In the genomic region with DNA sequence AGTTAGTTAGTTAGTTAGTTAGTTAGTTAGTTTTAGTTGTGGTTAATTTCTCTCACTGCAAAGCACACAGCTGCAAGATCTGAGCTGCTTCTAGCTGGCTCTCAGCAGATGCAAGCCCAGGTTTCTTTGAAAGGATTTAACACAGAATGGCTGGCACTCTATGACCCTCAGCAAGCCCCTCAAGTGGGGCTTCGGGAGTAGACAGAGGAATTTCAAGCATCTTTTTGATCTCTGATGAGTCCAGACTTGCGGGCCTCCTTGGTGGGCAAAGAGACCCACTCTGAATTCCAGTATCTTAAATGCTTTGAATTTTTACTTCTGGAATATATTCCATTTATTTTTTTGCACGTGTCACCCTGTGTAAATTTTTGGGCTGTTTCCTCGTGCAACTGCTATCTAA, we compare ENCODE assay signal across 29 mouse cellular contexts. TPM values are rescaled to one million over a fixed set of nuclear protein-coding genes. Genes with fewer than 3 reads are reported as not detected.
DNase-seq lines count a peak whose midpoint lies in the region; ATAC-seq lines count a peak whose summit lies in the region.
"Had no signal": no experiment of that assay in that cellular context is flagged by ENCODE, and none has a peak within 500 bp of the region (broad histone marks: within the 10 kb centered on the region; RNA-seq: fewer than 3 reads in every experiment).

No protein-coding gene starts in this region.

- no peak overlapping the region for H3K4me3 ChIP-seq in forebrain, embryonic 12.5 days (replicated peaks)
- no peak overlapping the region for H3K4me3 ChIP-seq in forebrain, embryonic 14.5 days (ENCODE audit: low read depth, low read length)
- no peak overlapping the region for H3K4me3 ChIP-seq in lung, embryonic 16.5 days (ENCODE audit: low read length)
- H3K4me3 ChIP-seq in embryonic facial prominence, embryonic 14.5 days (ENCODE audit: low read depth, low read length) = no peak overlapping the region
- no peak overlapping the region for H3K4me3 ChIP-seq in hindbrain, embryonic 14.5 days (replicated peaks; ENCODE audit: low read length)
- H3K4me3 ChIP-seq: hindbrain, embryonic 13.5 days; neural tube, embryonic 15.5 days had no signal

- WGBS in forebrain, embryonic 12.5 days = 38% methylated on average over 4 of the region's 4 CpGs
- whole genome bisulfite sequencing in forebrain, embryonic 14.5 days = 44% methylated on average over 4 of the region's 4 CpGs
- 20% methylated on average over 4 of the region's 4 CpGs for WGBS in lung, embryonic 16.5 days
- 26% methylated on average over 4 of the region's 4 CpGs for WGBS in embryonic facial prominence, embryonic 14.5 days
- WGBS in hindbrain, embryonic 14.5 days = 48% methylated on average over 4 of the region's 4 CpGs

- H3K36me3 ChIP-seq in forebrain, embryonic 12.5 days (replicated peaks) = no peaks in the 10 kb centered on the region
- H3K36me3 ChIP-seq in forebrain, embryonic 14.5 days (ENCODE audit: control insufficient read depth, insufficient read depth, low read length) = no peaks in the 10 kb centered on the region
- no peaks in the 10 kb centered on the region for H3K36me3 ChIP-seq in lung, embryonic 16.5 days (ENCODE audit: control insufficient read depth, insufficient read depth, low read length)
- no peaks in the 10 kb centered on the region for H3K36me3 ChIP-seq in embryonic facial prominence, embryonic 14.5 days (ENCODE audit: control insufficient read depth, insufficient read depth, low read length)
- H3K36me3 ChIP-seq in hindbrain, embryonic 14.5 days (replicated peaks; ENCODE audit: control insufficient read depth, insufficient read depth) = no peaks in the 10 kb centered on the region
- H3K36me3 ChIP-seq: hindbrain, embryonic 13.5 days; neural tube, embryonic 15.5 days had no signal

- DNase-seq in forebrain, embryonic 14.5 days (ENCODE audit: low spot score) = no peak
- DNase-seq in lung, postnatal 36 days = no peak
- peak; percentile 45 for DNase-seq in embryo, embryonic 10.5 days (ENCODE audit: low spot score)
- DNase-seq in embryonic facial prominence, embryonic 14.5 days (ENCODE audit: low spot score) = no peak
- DNase-seq in hindbrain, embryonic 14.5 days (ENCODE audit: low spot score) = no peak
- DNase-seq: adrenal gland, postnatal 10 days; cerebellum, adult 18-20 months; cerebellum, postnatal 14 days; forebrain, postnatal 0 days; gastrocnemius, postnatal 14 days; heart, adult 18-20 months; heart, postnatal 36 days; kidney, adult 18-20 months; layer of hippocampus, adult 9-11 months; liver, postnatal 0 days; thymus, adult 2 months; thymus, postnatal 4 days had no signal

- H3K27me3 ChIP-seq in forebrain, embryonic 12.5 days = no peaks in the 10 kb centered on the region
- no peaks in the 10 kb centered on the region for H3K27me3 ChIP-seq in forebrain, embryonic 14.5 days (replicated peaks; ENCODE audit: control insufficient read depth, insufficient read depth, low read length)
- H3K27me3 ChIP-seq in lung, embryonic 16.5 days (ENCODE audit: control insufficient read depth, insufficient read depth, low read depth, low read length) = no peaks in the 10 kb centered on the region
- H3K27me3 ChIP-seq in embryonic facial prominence, embryonic 14.5 days (replicated peaks; ENCODE audit: control insufficient read depth, insufficient read depth, low read length) = no peaks in the 10 kb centered on the region
- H3K27me3 ChIP-seq in hindbrain, embryonic 14.5 days (ENCODE audit: control insufficient read depth, insufficient read depth, low read length) = no peaks in the 10 kb centered on the region
- H3K27me3 ChIP-seq: hindbrain, embryonic 13.5 days; neural tube, embryonic 15.5 days had no signal

- no peaks in the 10 kb centered on the region for H3K9me3 ChIP-seq in forebrain, embryonic 12.5 days
- H3K9me3 ChIP-seq in forebrain, embryonic 14.5 days (replicated peaks; ENCODE audit: control insufficient read depth, low read length) = no peaks in the 10 kb centered on the region
- H3K9me3 ChIP-seq in lung, embryonic 16.5 days (ENCODE audit: control insufficient read depth, low read length) = no peaks in the 10 kb centered on the region
- no peaks in the 10 kb centered on the region for H3K9me3 ChIP-seq in embryonic facial prominence, embryonic 14.5 days (ENCODE audit: control insufficient read depth, low read length)
- no peaks in the 10 kb centered on the region for H3K9me3 ChIP-seq in hindbrain, embryonic 14.5 days (ENCODE audit: control insufficient read depth, low read length)
- H3K9me3 ChIP-seq: hindbrain, embryonic 13.5 days; neural tube, embryonic 15.5 days had no signal

- H3K4me1 ChIP-seq in forebrain, embryonic 12.5 days = peaks cover 16% of the 10 kb centered on the region
- no peaks in the 10 kb centered on the region for H3K4me1 ChIP-seq in forebrain, embryonic 14.5 days (ENCODE audit: control insufficient read depth, insufficient read depth, low read length)
- H3K4me1 ChIP-seq in lung, embryonic 16.5 days (replicated peaks; ENCODE audit: control insufficient read depth, insufficient read depth, low read length) = peaks cover 8% of the 10 kb centered on the region
- no peaks in the 10 kb centered on the region; the same call in 1 of the 2 replicates for H3K4me1 ChIP-seq in embryonic facial prominence, embryonic 14.5 days (ENCODE audit: control insufficient read depth, insufficient read depth, low read length)
- H3K4me1 ChIP-seq in hindbrain, embryonic 14.5 days (replicated peaks; ENCODE audit: control insufficient read depth, insufficient read depth, low read length) = no peaks in the 10 kb centered on the region
- H3K4me1 ChIP-seq: neural tube, embryonic 15.5 days had no signal

- no peak overlapping the region for H3K4me2 ChIP-seq in forebrain, embryonic 12.5 days
- no peak overlapping the region for H3K4me2 ChIP-seq in forebrain, embryonic 14.5 days (ENCODE audit: low read length)
- no peak overlapping the region for H3K4me2 ChIP-seq in lung, embryonic 16.5 days (ENCODE audit: low read depth, low read length)
- no peak overlapping the region for H3K4me2 ChIP-seq in embryonic facial prominence, embryonic 14.5 days (ENCODE audit: low read depth, low read length)
- H3K4me2 ChIP-seq in hindbrain, embryonic 14.5 days (replicated peaks) = no peak overlapping the region
- H3K4me2 ChIP-seq: hindbrain, embryonic 13.5 days; liver, embryonic 11.5 days; neural tube, embryonic 15.5 days had no signal

- H3K27ac ChIP-seq in forebrain, embryonic 12.5 days = no peak overlapping the region
- H3K27ac ChIP-seq in forebrain, embryonic 14.5 days (ENCODE audit: low read depth, low read length) = no peak overlapping the region
- H3K27ac ChIP-seq in lung, embryonic 16.5 days (ENCODE audit: low read length) = peak overlapping the region; percentile 50
- H3K27ac ChIP-seq in embryonic facial prominence, embryonic 14.5 days (replicated peaks; ENCODE audit: low read depth, low read length) = no peak overlapping the region
- no peak overlapping the region for H3K27ac ChIP-seq in hindbrain, embryonic 14.5 days
- H3K27ac ChIP-seq: hindbrain, embryonic 13.5 days; kidney, postnatal 0 days; neural tube, embryonic 15.5 days had no signal

- ATAC-seq in forebrain, embryonic 12.5 days (ENCODE audit: low FRiP score) = 0 out of 2 replicates have a peak, but pooled peaks have one; percentile 23
- no peak for ATAC-seq in forebrain, embryonic 14.5 days
- peak; percentile 84 for ATAC-seq in lung, embryonic 16.5 days (ENCODE audit: low read depth)
- ATAC-seq in embryonic facial prominence, embryonic 14.5 days (ENCODE audit: low read depth) = 0 out of 2 replicates have a peak, but pooled peaks have one; percentile 41
- no peak for ATAC-seq in hindbrain, embryonic 14.5 days (ENCODE audit: low FRiP score)
- ATAC-seq: forebrain, postnatal 0 days; inflammation-experienced regulatory T-cells, adult 6 months; liver, postnatal 0 days had no signal

- no peak overlapping the region for H3K9ac ChIP-seq in forebrain, embryonic 12.5 days
- H3K9ac ChIP-seq in forebrain, embryonic 14.5 days (ENCODE audit: low read length) = no peak overlapping the region
- H3K9ac ChIP-seq in lung, embryonic 16.5 days (ENCODE audit: low read length) = no peak overlapping the region
- H3K9ac ChIP-seq in embryonic facial prominence, embryonic 14.5 days (ENCODE audit: low read depth, low read length) = no peak overlapping the region
- no peak overlapping the region for H3K9ac ChIP-seq in hindbrain, embryonic 14.5 days
- H3K9ac ChIP-seq: forebrain, postnatal 0 days; hindbrain, embryonic 13.5 days; liver, postnatal 0 days; neural tube, embryonic 15.5 days had no signal

RNA-seq across cellular contexts. Expression of a gene that starts 8.4 kb away (rescaled TPM):
- polyA plus RNA-seq in forebrain, embryonic 12.5 days (2016; fragmentation: Nextera tagmentation; extraction: Ambion mirVana) = not detected in 2 replicates
- not detected in 2 replicates for polyA plus RNA-seq in forebrain, embryonic 14.5 days (2014; fragmentation: Nextera tagmentation; extraction: Ambion mirVana)
- polyA plus RNA-seq in lung, embryonic 16.5 days (2015; fragmentation: Nextera tagmentation; extraction: Ambion mirVana) = not detected in 2 replicates
- not detected in 2 replicates for polyA plus RNA-seq in embryonic facial prominence, embryonic 14.5 days (2014; fragmentation: Nextera tagmentation; extraction: Ambion mirVana)
- not detected in 2 replicates for polyA plus RNA-seq in hindbrain, embryonic 14.5 days (2014; fragmentation: Nextera tagmentation; extraction: Ambion mirVana)
- polyA plus RNA-seq: forebrain, postnatal 0 days; heart, embryonic 14.5 days; hindbrain, embryonic 13.5 days; inflammation-experienced regulatory T-cells, adult 6 months; kidney, postnatal 0 days; large intestine, adult 2 months; limb, embryonic 11.5 days; liver, embryonic 11.5 days; liver, postnatal 0 days; neural tube, embryonic 15.5 days; small intestine, adult 2 months; stomach, embryonic 16.5 days; thymus, adult 2 months had no signal

RNA-seq across cellular contexts. Expression of a gene that starts 44.4 kb away (rescaled TPM):
- polyA plus RNA-seq in forebrain, embryonic 12.5 days (2016; fragmentation: Nextera tagmentation; extraction: Ambion mirVana) = 6.7 and 7.3 TPM in 2 replicates
- polyA plus RNA-seq in forebrain, embryonic 14.5 days (2014; fragmentation: Nextera tagmentation; extraction: Ambion mirVana) = 8.8 and 11.0 TPM in 2 replicates
- polyA plus RNA-seq in lung, embryonic 16.5 days (2015; fragmentation: Nextera tagmentation; extraction: Ambion mirVana) = 30.5 and 44.0 TPM in 2 replicates
- polyA plus RNA-seq in embryonic facial prominence, embryonic 14.5 days (2014; fragmentation: Nextera tagmentation; extraction: Ambion mirVana) = 22.3 and 25.7 TPM in 2 replicates
- polyA plus RNA-seq in hindbrain, embryonic 14.5 days (2014; fragmentation: Nextera tagmentation; extraction: Ambion mirVana) = 6.5 and 8.2 TPM in 2 replicates

Comparison
In these comparisons a context has a peak if more than half of its experiments do, and no peak if none do; other contexts are left out.
1. ATAC-seq: peak in forebrain, embryonic 12.5 days (single experiment), lung, embryonic 16.5 days (single experiment) and embryonic facial prominence, embryonic 14.5 days (single experiment); none in forebrain, embryonic 14.5 days (single experiment) and hindbrain, embryonic 14.5 days (single experiment).